Mouse (Mus musculus) skeletal muscle tissue, adult 2 months (tissue): ENCODE data around the gene Cecr2.
"Not testable (repeated sequence)": the region's sequence is repeated elsewhere in the genome, so short reads cannot be mapped to it uniquely, and the experiment has no call there.

Experiments
- DNase-seq: peaks from one replicate; pipeline ENCODE4 v3.0.0-alpha.2; 2012; ENCODE audit warnings: low read depth, low spot score

Gene Cecr2

GRCm38 (mm10) chr6:120665816-120666760 lies at the start of gene Cecr2:
Gene Cecr2, plus strand, starts transcription at chr6:120666369.
- DNase-seq: peak; percentile 62

GRCm38 (mm10) chr6:120617586-120617985 lies 48.6 kb upstream of the Cecr2 start:
- no peak for DNase-seq

- DNase-seq: no peak
Measured at GRCm38 (mm10) chr6:120618518-120619402, 47.4 kb upstream of the Cecr2 start.

GRCm38 (mm10) chr6:120620193-120620592 lies 46.0 kb upstream of the Cecr2 start:
- DNase-seq: no peak

- DNase-seq: no peak
Measured at GRCm38 (mm10) chr6:120625081-120625480, 41.1 kb upstream of the Cecr2 start.

GRCm38 (mm10) chr6:120627096-120627495 lies 39.1 kb upstream of the Cecr2 start:
- DNase-seq: no peak

- DNase-seq: peak; percentile 27
Measured at GRCm38 (mm10) chr6:120628963-120629362, 37.2 kb upstream of the Cecr2 start.

- DNase-seq: no peak
Measured at GRCm38 (mm10) chr6:120635391-120636028, 30.7 kb upstream of the Cecr2 start.

GRCm38 (mm10) chr6:120639547-120639946 lies 26.6 kb upstream of the Cecr2 start:
- no peak for DNase-seq

- DNase-seq: no peak
Measured at GRCm38 (mm10) chr6:120641866-120642378, 24.2 kb upstream of the Cecr2 start.

- no peak for DNase-seq
Measured at GRCm38 (mm10) chr6:120643776-120644175, 22.4 kb upstream of the Cecr2 start.

GRCm38 (mm10) chr6:120644346-120645299 lies 21.5 kb upstream of the Cecr2 start:
- DNase-seq: no peak

GRCm38 (mm10) chr6:120647246-120648028 lies 18.7 kb upstream of the Cecr2 start:
- DNase-seq: not testable (repeated sequence)

GRCm38 (mm10) chr6:120648205-120648604 lies 18.0 kb upstream of the Cecr2 start:
- no peak for DNase-seq

- DNase-seq: no peak
Measured at GRCm38 (mm10) chr6:120652666-120653065, 13.5 kb upstream of the Cecr2 start.

GRCm38 (mm10) chr6:120655702-120656101 lies 10.5 kb upstream of the Cecr2 start:
- DNase-seq: no peak

- no peak for DNase-seq
Measured at GRCm38 (mm10) chr6:120658848-120659247, 7.3 kb upstream of the Cecr2 start.

GRCm38 (mm10) chr6:120665415-120665815 lies 754 bp upstream of the Cecr2 start:
- peak; percentile 81 for DNase-seq

- no peak for DNase-seq
Measured at GRCm38 (mm10) chr6:120666761-120667421, 722 bp downstream of the Cecr2 start.
